Mouse (Mus musculus) embryonic fibroblast, embryonic 13.5 days (primary cell): ENCODE data around the gene Zbtb38.

Experiments
- CTCF ChIP-seq: IDR thresholded peaks from 2 replicates; pipeline ENCODE4 v1.5.1; 2011; ENCODE audit warnings: mild to moderate bottlenecking, control low read depth, low read length, moderate library complexity, borderline replicate concordance; ENCODE audit not compliant: insufficient read depth
- POLR2A ChIP-seq: IDR thresholded peaks from 2 replicates; pipeline ENCODE4 v1.6.1; 2011; ENCODE audit warnings: low read depth, mild to moderate bottlenecking, control low read depth, low read length, moderate library complexity

DNA sequence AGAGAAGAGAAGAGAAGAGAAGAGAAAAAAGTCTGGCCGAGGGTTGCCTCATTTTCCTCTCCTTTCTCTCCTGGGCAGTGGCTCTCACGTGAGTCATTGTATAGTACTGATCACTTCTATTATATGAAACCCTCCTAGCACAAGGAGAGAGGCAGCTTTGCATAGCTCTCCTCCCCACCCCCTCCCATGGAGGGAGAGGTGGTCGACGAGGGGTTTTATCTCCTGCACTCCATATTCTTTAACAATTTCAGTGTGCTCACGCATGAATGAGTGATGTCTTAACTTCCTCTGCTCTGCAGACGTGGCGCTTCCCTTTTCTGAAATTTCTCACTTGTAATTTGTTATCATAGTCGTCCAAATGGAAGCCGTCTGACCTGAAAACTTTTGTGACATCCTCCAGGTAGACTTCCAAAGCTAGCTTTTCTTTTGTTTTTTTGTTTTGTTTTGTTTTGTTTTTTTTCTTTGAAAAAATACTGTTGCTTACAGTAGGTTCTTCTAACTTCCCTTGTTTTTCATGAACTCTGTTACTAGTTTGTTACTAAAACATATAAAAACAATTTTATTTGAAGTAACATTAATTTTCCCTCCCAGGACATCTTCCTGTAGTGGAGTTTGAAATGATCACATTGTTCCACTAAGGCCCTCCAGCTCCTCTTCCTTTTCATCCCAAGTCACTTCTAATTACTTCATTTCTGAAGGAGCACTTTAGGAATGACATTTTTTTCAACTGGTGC lies 116.0 kb downstream of the Zbtb38 start:
- no peak for TF ChIP-seq CTCF
- no peak for TF ChIP-seq POLR2A
